Mouse (Mus musculus) left cerebral cortex, postnatal 25 days (tissue): ENCODE measurements around the gene Memo1. TPM values are rescaled to one million over a fixed set of nuclear protein-coding genes. Genes with fewer than 3 reads are reported as not detected.
"Not testable (repeated sequence)": the region's sequence is repeated elsewhere in the genome, so short reads cannot be mapped to it uniquely, and the experiment has no call there.

Experiments used
- DNase-seq, 2 experiments: peaks; one replicate each; pipeline ENCODE4 v3.0.0; 2022; ENCODE audit warnings: low spot score in 2 of 2, mixed read lengths in 1 of 2
- intact Hi-C: fragments of 180-260 bp; cut with DNase I; formaldehyde crosslinking; loops from one replicate; pipeline ENCODE4 v1.15.1; 2025
- total RNA-seq, 2 experiments: library from RNA; stranded (reverse); gene quantifications; 2 replicates each; pipeline ENCODE4 v1.2.3; 2021

The Memo1 gene
- total RNA-seq: 10 to 100 TPM; 43.1 to 49.7 TPM

DNA sequence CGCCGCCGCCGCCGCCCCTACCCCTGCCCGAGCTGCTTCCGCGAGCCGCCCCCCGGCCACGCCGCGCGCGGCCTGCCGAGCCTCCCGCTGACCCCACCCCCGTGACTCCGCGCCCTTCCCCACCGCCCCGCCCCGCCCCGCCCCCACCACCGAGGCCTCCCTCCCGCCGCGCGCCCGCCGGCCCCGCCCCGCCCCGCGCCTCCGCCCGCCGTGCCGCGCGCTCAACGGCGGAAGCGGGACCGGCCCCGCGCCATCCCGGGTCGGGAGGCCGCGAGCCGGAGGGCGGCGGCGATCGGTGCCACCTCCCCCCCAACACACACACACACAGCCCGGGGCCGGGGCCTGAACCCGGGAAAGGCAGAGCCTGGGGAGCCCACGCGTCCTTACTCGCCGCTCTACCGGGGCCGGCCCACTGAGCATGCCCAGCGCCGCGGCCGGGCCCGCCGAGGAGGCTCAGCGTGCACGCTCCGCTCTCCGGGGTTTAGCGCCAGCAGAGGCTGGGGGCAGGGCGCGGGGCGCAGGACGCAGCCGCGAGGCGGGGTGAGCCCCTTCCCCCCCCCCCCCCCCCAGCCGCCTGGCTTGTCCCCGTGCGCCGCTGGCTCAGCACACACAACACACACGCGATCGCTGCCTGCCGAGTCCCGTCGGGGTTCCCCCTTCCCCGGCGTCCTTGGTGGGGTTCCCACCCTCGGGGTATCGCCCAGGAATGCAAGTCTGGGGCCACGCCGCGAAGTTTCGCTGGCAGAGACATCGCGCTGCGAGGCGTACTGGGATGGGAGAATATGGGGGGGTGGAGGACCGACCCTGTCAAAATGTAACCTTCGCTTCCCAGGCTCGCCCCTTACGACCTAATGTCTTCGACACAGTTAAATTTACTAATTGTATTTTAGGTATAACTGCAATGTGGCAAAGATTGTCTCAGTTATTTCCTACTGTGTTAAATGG is at the start of gene Memo1:
Gene Memo1 (minus strand): TSS at position 496 of the 945 bp plus-strand sequence.
- intact Hi-C loops: loop anchor here (1.0 kb wide), 1 partner anchor 21 kb away; no protein-coding TSS in a partner anchor
- peak; percentile 80 to 86 for DNase-seq

DNA sequence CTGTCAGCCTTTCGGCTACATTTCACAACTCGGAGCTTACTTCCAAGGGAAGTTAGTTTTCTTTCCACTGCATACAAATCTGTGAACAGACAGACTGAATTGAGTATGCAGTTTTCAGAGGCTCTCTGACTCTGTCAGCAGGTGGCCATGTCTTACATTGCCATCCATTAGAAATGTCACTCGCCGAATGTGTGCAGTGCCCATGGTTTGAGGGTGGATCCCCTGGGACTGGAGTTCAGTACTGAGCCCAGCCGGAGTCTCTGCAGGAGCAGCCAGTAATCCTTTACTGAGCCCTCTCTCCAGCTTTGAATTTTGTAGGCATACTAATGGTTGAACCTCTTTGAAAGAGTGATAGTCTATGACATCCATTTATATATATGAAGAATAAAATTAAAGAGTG is 45.8 kb upstream of the Memo1 start:
- intact Hi-C loops: no loop called here
- DNase-seq: no peak

DNA sequence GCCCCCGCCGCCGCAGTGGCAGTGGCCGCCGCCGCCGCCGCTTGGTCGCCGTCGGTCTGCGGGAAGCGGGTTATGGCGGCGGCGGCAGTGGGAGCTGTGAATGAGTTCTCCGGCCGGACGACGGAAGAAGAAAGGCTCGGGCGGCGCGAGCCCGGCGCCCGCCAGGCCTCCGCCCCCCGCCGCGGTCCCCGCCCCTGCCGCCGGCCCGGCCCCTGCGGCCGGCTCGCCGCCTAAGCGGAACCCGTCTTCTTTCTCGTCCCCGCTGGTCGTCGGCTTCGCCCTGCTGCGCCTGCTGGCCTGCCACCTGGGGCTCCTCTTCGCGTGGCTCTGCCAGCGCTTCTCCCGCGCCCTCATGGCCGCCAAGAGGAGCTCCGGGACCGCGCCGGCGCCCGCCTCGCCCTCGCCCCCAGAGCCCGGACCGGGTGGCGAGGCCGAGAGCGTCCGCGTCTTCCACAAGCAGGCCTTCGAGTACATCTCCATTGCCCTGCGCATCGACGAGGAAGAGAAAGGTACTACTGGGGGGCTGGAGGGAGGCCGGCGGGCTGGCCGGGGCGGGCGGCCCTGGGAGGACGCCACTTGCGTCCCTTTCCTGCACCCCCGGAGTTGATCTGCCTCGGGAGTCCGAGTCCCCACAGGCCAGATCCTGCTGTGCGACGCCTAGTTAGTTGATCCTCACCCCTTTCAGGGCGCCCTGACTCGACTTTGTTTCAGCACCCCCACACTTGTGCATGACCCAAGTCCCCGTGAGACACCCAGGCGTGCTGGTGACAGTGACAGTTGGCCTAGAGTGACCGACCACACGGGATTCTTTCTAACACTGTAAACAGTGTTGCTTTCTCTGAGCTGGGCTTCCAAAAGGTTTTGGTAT is 43.9 kb upstream of the Memo1 start, which contains the start of gene Spast:
Gene Spast (plus strand): TSS at position 51 of the 868 bp plus-strand sequence.
- peak; percentile 51 to 64 for DNase-seq
- intact Hi-C loops: no loop called here

DNA sequence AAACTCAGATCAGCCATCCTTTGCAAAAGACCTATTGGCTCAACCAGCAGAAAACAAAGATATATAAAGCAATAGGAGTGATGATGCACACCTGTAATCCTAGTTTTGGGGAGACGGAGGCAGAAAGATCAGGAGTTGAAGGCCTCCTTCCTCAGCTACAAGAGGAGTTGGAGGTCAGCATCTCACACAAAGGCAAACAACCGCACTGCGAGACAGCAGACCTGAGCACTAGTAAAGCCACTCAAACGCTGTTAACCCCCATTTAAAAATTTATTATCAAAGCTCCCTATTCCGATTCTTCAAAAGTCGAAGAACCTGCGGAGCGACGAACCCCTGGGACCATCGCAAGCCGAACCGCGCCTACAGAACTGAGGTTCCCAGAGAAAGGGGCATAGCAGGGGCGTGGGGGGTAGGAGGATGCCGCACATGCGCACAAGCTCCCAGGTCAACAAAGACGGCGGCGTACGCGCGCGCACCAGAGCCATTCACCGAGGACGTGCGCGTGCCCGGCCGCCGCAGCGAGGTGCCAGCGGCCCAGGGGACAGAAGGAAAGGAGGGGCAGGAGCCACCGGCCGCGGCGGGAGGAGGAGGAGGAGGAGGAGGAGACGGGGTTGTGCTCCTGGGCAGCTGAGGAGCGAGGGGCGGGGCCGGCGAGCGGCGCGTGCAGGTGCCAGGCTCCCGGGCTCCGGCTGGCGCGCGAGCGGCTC is 43.1 kb upstream of the Memo1 start:
- intact Hi-C loops: no loop called here
- DNase-seq: peak; percentile 96

DNA sequence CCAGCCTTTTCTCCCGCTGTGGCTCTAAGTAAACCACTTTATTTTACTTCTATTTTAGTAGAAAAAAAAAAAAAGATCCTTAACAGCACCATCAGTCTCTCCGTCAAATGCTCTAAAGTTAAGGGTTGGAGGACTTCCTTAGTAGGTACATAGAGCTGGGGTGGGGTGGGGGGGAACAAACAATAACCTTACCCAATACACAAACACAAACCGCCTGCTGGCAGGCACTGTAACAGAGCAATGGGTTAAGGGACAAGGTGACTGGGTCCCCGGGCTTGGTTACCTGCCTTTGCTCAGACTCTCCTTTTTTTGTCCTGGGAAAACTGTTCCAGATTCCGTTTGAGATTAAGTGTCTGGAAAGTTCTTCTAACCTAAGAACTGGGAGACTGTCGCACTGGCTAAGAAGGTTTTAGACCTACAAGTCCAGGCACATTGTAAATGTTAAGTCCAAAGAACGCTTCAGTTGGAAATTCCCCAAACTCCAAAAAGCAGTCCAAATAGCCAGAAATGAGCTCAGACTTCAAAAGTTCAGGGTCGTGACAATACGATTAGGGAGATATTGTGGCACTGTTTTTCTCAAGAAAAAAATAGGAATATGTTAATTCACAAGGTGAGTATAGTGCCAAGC is 35.8 kb upstream of the Memo1 start:
- no peak for DNase-seq
- intact Hi-C loops: no loop called here

DNA sequence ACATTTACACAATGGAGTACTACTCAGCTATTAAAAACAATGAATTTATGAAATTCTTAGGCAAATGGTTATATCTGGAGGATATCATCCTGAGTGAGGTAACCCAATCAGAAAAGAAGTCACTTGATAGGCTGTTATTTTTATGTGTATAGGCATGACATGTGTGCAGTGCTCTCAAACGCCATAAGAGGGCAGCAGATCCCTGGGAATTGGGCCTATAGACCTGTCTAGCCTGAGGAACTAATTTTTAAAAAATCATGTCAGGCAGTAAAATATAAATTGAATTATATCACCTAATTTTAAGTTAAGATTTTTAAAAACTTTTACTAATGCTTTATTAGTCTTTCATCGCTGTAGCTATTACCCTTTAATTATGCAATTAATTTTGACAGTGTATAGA is 32.8 kb upstream of the Memo1 start:
- intact Hi-C loops, DNase-seq: not testable (repeated sequence)

DNA sequence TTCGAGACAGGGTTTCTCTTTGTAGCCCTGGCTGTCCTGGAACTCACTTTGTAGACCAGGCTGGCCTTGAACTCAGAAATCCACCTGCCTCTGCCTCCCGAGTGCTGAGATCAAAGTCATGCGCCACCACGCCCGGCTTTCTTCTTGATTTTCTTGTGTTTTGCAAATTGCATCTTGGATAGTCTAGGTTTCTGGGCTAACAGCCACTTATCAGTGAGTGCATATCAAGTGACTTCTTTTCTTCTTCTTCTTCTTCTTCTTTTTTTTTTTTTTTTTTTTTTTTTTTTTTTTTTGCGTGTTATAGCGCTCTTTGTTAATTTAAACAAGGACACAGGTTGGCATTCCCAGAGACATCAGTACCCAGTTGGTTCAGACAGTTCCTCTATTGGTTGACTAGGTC is 31.9 kb upstream of the Memo1 start:
- DNase-seq, intact Hi-C loops: not testable (repeated sequence)

DNA sequence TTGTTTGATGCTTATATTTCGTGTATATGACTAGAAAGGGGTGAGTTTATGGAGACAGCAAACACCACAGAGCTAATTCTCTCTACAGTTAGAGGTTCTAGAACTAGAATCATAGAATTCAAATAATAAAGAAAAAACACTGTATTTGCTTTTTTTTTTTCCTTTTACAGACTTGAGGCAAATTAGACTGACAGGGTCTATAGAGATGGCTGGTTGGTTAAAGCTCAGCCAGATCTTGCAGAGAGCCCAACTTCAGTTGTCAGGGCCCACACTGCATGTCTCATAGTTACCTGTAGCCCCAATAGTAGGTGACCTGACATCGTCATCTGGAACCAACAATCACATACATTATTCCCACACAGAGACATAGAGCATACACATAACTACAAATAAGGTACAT is 28.5 kb upstream of the Memo1 start, which contains the start of gene Dpy30:
Gene Dpy30 (minus strand): TSS at position 101 of the 400 bp plus-strand sequence.
- no peak for DNase-seq
- intact Hi-C loops: no loop called here

DNA sequence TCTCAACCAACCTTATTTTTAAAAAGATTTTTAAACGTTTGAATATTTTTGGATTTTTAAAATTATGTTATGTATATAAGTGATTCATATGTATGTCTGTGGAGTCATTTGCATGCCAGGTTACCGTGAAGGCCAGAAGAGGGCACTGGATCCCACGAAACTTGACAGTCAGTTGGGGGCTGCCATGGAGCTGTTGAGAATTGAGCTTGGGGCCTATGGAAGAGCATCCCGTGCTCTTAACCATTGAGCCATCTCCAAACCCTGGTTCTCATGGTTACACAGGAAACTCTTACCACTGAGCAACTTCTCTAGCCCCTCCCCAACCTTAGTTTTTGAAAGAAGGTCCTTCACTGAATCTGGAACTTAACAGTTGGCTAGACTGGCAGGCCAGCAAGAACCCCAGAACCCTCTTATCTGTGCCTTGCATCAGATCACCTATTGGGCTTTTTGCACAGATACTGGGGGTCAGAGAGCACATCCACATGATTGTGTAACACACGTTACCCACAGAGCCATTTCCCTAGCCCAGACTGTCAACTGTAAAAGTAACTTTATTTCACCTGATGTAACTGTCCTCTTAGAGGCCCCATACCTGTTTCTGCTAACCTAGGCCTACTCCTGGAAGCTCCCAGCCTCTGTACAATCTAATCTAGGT is 27.2 kb upstream of the Memo1 start:
- intact Hi-C loops: no loop called here
- no peak for DNase-seq

DNA sequence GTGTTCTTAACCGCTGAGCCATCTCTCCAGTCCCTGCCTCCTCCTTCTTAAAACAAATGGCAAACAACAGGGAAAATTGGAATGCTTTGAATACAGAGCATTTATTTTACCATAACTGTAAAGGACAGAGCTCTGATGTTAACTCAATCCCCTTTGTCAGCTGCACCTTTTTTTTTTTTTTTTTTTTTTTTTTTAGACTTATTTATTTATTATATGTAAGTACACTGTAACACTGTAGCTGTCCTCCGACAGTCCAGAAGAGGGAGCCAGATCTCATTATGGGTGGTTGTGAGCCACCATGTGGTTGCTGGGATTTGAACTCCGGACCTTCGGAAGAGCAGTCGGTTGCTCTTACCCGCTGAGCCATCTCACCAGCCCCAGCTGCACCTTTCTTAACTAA is 23.4 kb upstream of the Memo1 start:
- DNase-seq: no peak
- intact Hi-C loops: loop anchor here (10.0 kb wide), 1 partner anchor 374 kb away; no protein-coding TSS in a partner anchor

DNA sequence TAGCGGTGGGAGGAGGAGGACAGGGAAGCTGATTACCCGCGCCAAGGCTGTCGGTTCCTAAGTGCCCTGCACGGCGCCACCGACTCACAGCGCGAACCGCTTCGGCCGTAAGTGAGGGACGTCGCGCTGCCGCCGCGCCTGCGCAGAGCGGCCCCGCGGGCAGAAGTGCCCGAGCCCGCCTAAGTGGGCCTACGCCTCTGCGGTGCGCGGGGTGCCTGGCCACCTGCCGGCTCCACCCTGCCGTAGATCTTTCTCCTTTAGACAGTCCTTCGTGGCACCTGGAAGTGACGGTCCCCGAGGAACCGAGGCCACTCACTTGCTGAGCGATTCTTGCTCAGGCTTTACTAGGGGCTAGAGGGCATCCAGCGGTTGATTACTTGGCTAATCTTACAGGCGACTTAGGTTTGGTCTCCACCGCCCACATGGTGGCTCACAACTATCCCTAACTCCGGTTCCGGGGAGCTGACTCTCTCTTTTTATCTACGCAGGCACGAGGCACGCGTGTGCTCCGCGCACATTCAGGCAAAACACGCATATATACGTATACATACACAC is 21.1 kb upstream of the Memo1 start:
- intact Hi-C loops: loop anchor here (1.0 to 10.0 kb wide), 2 partner anchors 21 to 372 kb away; partner anchors contain the start of gene Memo1
- DNase-seq: peak; percentile 89 to 90

DNA sequence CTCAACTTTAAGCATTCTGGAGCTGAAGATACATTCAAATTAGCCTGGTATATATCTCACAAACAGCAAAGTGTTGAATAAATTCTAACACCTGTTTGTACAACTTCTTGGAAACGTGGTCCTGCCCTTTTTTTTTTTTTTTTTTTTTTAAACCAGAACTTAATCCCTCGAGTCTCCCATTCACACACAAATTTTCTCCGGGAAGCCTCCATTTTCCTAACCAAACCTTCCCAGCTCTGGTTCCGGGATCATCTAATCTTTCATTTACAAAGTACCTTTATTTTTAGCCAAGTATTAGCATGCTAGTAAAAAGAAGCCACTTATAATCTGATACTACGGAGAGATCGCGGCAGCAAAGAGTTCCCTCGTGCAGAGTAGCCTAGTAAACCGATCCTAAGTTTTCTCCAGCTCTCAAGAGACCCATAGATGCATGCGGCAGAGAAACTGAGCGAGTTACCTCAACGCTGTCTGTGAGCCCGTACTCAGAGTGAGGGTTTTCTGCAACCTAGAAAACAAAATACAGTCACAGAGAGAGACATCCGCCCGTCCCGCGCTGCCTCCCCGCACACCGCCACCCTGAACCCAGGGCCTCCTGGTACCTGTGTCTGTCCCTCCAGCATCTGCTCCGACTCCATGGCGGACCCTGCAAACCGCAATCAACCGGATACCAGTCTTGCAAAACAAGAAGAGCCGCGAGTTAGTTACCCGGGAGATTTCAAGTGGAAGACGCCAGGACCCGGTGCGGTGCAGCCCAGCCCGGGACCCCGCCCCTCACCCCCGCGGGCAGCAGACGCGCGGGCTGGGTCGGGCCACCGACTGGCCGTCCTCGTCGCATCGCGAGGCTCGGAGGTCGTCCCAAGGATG is 20.4 kb upstream of the Memo1 start:
- peak in 1 of 2 experiments; percentile 26 for DNase-seq
- intact Hi-C loops: loop anchor here (1.0 to 10.0 kb wide), 2 partner anchors 20 to 371 kb away; partner anchors contain the start of gene Memo1

DNA sequence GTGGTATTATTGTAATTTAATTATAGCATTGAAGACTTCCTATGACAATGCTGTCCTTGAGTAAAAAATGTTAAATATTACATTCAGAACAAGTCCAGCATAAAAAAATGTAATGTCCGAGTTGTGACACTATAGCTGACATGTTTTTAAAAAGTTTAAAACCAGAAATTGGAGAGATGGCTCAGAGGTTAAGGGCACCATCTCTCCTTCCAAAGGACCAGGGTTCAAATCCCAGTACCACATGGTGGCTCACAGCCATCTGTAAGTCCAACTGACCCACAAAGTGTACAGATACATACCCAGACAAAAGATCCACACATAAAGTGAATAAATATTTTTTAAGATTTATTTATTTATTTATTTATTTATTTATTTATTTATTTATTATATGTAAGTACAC is 10.7 kb upstream of the Memo1 start:
- intact Hi-C loops: no loop called here
- DNase-seq: no peak

DNA sequence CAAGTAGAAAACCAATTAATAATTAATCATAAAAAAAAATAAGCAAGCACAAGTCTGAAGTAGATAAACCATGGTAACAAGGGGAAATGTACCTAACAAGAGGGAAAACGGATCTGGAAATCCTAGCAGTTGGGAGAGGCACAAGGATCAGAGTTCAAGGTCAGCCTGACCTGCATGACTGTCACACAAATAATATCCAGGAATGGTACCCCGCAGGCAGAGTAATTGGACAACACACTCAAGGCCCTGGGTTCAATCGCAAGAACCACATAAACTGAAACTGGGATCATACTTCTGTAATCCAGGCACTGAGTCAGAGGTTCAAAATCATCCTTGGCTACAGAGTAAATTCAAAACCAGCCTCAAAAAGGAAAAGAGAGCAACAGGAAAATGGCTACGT is 10.3 kb upstream of the Memo1 start:
- intact Hi-C loops: no loop called here
- no peak for DNase-seq

DNA sequence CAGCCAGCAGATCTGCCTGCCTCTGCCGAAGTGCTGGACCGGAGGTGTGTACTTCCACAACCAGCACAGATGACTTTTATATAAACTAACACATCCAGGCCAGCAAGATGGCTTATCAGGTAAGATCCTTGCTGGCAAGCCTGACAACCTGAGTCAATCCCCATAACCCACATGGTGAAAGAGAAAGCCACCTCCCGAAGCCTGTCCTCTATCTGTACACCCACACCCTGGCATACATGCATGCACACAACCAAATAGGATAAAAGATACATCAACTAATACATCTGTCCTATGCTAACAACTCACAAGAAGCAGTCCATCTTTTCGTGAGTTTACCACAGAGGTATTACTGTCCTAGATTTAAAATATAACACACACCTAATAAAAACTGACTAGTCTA is 8.7 kb upstream of the Memo1 start:
- intact Hi-C loops: no loop called here
- DNase-seq: no peak

DNA sequence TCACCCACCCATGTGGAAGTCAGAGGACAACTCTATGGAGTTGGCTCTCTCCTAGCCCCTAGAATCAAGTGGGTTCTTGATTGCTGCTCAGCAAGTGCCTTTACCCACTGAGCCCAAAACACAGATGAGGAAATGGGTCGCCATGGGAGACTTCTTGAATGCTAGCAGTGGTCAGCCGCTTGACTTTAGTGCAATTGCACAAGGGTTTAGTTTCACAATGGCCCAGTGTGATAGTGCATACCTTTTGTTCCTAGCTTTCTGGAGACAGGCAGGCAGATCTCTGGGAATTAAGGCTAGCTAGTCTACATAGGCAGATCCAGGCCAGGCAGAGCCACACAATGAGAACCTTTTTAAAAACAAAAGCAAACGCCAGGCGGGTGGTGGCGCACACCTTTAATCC is 4.8 kb upstream of the Memo1 start:
- DNase-seq: no peak
- intact Hi-C loops: no loop called here

DNA sequence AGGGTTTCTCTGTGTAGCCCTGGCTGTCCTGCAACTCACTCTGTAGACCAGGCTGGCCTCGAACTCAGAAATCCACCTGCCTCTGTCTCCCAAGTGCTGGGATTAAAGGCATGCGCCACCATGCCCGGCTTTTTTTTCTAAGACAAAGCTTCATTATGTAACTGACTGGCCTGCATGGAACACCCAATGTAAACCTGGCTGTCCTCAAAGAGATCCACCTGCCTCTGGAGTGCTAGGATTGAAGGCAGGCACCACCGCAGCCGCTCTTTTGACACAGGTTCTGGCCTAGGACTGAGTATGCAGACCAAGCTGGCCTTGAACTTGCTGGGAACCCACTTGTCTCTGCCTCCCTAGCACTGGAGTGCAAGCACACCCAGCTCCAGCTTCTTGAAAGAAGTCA is 1.7 kb upstream of the Memo1 start:
- DNase-seq, intact Hi-C loops: not testable (repeated sequence)
